Mouse (Mus musculus) hindbrain, embryonic 10.5 days (tissue): Measurements from ENCODE around the gene 5530400C23Rik. TPM values are rescaled to one million over a fixed set of nuclear protein-coding genes. Genes with fewer than 3 reads are reported as not detected.
"Not testable (repeated sequence)": the region's sequence is repeated elsewhere in the genome, so short reads cannot be mapped to it uniquely, and the experiment has no call there.

Experiments used
- DNase-seq: peaks from one replicate; pipeline ENCODE4 v3.0.0-alpha.2; 2017; ENCODE audit warnings: low spot score
- H3K27ac ChIP-seq: fragments of 300-500 bp; sonication (generic); 2 replicates; pipeline ENCODE4 v1.5.1; 2016; ENCODE audit warnings: mild to moderate bottlenecking, moderate library complexity
- H3K27me3 ChIP-seq: fragments of 300-500 bp; sonication (generic); 2 replicates; pipeline ENCODE4 v1.6.1; 2016; ENCODE audit warnings: mild to moderate bottlenecking; ENCODE audit not compliant: poor library complexity, insufficient read depth, severe bottlenecking
- H3K36me3 ChIP-seq: fragments of 300-500 bp; sonication (generic); 2 replicates; pipeline ENCODE4 v1.6.1; 2016; ENCODE audit warnings: mild to moderate bottlenecking, moderate library complexity
- H3K4me1 ChIP-seq: fragments of 300-500 bp; sonication (generic); replicated peaks from 2 replicates; pipeline ENCODE4 v1.6.1; 2016; ENCODE audit warnings: mild to moderate bottlenecking
- H3K4me3 ChIP-seq: fragments of 300-500 bp; sonication (generic); 2 replicates; pipeline ENCODE4 v1.5.1; 2016; ENCODE audit warnings: mild to moderate bottlenecking, moderate library complexity
- H3K9me3 ChIP-seq: fragments of 300-500 bp; sonication (generic); 2 replicates; pipeline ENCODE4 v1.6.1; 2016; ENCODE audit warnings: mild to moderate bottlenecking, moderate library complexity
- WGBS: fragments of 180-500 bp; shearing (Covaris S2); methylation state at CpG from one replicate; pipeline ENCODE4 v1.1.7; 2016; 5-methylcytosine and 5-hydroxymethylcytosine counted together
- polyA plus RNA-seq: library from polyadenylated mRNA; unstranded; fragments of >200 nt; fragmentation: Nextera tagmentation; extraction: Ambion mirVana; gene quantifications from 2 replicates; pipeline ENCODE4 v1.2.1, GENCODE M21; 2016

The 5530400C23Rik gene
- polyA plus RNA-seq: not detected in 2 replicates

DNA sequence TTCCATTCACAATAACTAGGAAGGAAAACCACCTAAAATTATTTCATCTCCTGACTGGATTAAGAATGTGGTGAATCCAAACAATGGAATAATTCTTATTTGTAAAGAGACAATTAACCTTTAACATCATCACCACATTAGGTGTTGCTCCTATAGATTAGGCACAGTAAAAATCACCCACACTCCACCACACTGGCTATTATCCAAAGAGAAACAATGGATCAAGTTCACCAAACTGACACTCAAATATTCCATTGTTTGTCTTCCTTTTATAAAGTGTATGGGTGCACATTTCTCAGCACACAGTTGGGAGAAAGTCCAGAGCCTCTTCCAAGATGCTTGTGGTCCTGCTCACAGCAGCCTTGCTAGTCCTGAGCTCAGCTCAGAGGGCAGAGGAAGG lies at the start of gene 5530400C23Rik:
TSS of gene 5530400C23Rik (plus strand) at position 301 of the 400 bp plus-strand sequence.
- not testable (repeated sequence) for H3K27me3 ChIP-seq, H3K36me3 ChIP-seq, H3K9me3 ChIP-seq, H3K4me3 ChIP-seq, H3K4me1 ChIP-seq, H3K27ac ChIP-seq, DNase-seq

DNA sequence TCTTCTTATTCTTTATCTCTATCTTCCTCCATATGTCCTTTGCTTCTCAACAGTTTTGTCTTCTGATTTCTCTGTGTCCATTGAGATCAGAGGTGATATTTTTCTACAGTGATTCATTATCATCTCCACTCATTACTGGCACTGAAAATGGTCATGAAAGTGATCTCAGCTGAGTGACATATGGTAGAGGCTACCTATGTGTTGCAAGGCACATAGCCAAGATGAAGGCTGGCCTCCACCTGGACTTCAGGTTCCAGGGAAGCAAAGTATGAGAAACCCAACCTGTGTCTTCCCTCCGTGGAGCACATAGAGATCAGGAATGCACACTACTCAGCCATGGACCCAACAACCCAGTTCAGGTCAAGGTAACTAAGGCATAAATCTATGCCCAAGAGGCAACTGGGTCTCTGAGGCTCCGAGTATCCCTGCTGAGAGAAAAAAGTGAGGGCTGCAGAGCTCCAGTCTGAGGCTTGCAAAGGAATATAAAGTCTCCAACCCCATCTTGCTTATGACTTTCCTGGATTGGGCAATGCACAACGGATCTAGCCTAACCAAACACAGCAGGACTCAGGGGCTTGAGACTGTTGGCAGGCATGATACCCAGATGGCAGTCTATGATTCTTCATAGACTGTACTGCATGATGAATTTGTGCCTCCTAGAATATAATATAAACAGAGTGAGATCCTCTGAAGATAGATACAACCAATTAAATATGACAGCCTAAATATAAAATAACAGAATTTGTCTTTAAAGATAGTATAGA lies 14.1 kb downstream of the 5530400C23Rik start:
- H3K36me3 ChIP-seq: no peaks in the 10 kb centered on the region
- no peak for DNase-seq
- H3K4me1 ChIP-seq: no peaks in the 10 kb centered on the region
- H3K27ac ChIP-seq: no peak overlapping the region
- H3K9me3 ChIP-seq: no peaks in the 10 kb centered on the region
- no peak overlapping the region for H3K4me3 ChIP-seq
- no peaks in the 10 kb centered on the region for H3K27me3 ChIP-seq
- 80% methylated on average over 3 of the region's 3 CpGs for WGBS

DNA sequence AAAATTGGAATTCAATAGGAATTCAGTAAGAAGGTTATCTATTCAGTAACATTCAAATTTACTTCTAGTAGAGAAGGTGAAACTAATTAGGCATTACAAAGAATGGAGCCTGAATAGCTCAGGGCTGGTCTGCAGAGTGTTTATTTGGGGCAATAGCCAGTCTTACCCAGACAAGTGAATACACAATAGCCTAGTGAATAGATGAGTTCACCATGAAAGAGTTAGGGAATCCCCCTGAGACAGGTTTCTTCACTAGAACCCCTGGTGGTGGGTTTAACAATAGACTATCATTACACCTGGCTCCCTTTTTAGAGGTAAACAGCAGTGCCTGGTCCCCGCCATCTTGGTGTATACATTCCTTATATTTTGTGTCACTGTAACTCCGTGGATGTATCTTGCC lies 21.9 kb downstream of the 5530400C23Rik start:
- not testable (repeated sequence) for H3K4me3 ChIP-seq, H3K36me3 ChIP-seq, H3K27me3 ChIP-seq, H3K27ac ChIP-seq, H3K9me3 ChIP-seq, DNase-seq, H3K4me1 ChIP-seq
- 87% methylated on average over 2 of the region's 2 CpGs for whole genome bisulfite sequencing

DNA sequence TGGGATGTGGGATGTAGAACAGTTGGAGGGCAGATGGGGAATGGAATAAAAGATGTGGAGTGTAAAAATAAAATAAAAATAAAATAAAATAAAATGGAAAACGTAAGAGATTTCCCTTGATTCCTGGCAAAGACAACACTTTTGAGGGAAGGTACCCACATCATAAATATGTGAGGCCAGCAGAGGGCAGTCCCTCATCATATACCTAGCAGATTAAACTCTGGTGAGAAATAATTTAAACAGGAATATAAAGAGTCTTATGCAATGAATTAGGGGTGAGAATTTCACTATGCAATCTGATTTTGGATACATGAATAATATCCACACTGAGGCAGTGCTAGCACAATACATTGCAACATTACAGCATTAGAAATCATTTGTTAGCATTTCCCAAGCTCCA lies 46.5 kb downstream of the 5530400C23Rik start:
- WGBS: 88% methylated on average over 1 of the region's 1 CpGs
- Histone ChIP-seq H3K36me3 (no peaks in the 10 kb centered on the region), H3K4me3 (no peak overlapping the region), H3K27ac (no peak overlapping the region), H3K4me1 (no peaks in the 10 kb centered on the region), H3K27me3 (no peaks in the 10 kb centered on the region), H3K9me3 (no peaks in the 10 kb centered on the region)
- DNase-seq: no peak

DNA sequence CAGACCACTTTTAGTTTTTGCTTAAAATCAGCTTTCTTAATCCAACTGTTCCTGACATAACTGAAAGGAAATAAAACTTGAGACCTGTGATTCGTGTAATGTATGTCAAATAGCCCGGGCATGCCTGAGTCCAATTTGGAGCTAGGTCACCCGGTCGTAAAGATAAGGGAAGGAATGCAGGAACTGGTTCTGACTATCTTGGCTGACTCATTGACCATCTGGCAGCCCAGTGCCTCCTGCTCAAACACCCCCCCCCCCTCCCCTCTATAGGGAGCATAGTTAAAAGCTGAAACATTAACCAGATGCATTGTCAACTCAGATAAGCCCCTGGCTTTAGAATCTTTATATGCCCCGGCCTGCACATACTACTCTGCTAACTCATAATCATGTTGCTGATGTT lies 49.7 kb downstream of the 5530400C23Rik start:
- 84% methylated on average over 5 of the region's 5 CpGs for WGBS
- H3K27me3 ChIP-seq, H3K36me3 ChIP-seq, H3K4me3 ChIP-seq, DNase-seq, H3K9me3 ChIP-seq, H3K4me1 ChIP-seq, H3K27ac ChIP-seq: not testable (repeated sequence)

Other genes with a start within 250 kb of the 5530400C23Rik start
- gene Tas2r140, start 236.4 kb upstream of the 5530400C23Rik start, polyA plus RNA-seq: not detected in 2 replicates
- gene Smim10l1, start 187.3 kb upstream of the 5530400C23Rik start, polyA plus RNA-seq: 72.9 and 73.8 TPM in 2 replicates